Mouse (Mus musculus) liver, embryonic 15.5 days (tissue): ENCODE data around the gene Vmo1. TPM values are rescaled to one million over a fixed set of nuclear protein-coding genes. Genes with fewer than 3 reads are reported as not detected.
"Not testable (repeated sequence)": the region's sequence is repeated elsewhere in the genome, so short reads cannot be mapped to it uniquely, and the experiment has no call there.

Source experiments
- ATAC-seq: fragments of 200-750 bp; cut with Nextera tagmentation; 2 replicates; pipeline ENCODE4 v1.8.0; 2017; ENCODE audit warnings: moderate number of reproducible peaks, mild to moderate bottlenecking, moderate library complexity; ENCODE audit not compliant: insufficient read depth
- H3K27ac ChIP-seq: fragments of 300-500 bp; sonication (generic); replicated peaks from 2 replicates; pipeline ENCODE4 v1.5.1; 2015; ENCODE audit warnings: mild to moderate bottlenecking, inconsistent platforms
- H3K27me3 ChIP-seq: fragments of 300-500 bp; sonication (generic); 2 replicates; pipeline ENCODE4 v1.6.1; 2015; ENCODE audit warnings: mild to moderate bottlenecking, inconsistent platforms
- H3K36me3 ChIP-seq: fragments of 300-500 bp; sonication (generic); replicated peaks from 2 replicates; pipeline ENCODE4 v1.6.1; 2015; ENCODE audit warnings: moderate library complexity, mild to moderate bottlenecking, inconsistent platforms
- H3K4me1 ChIP-seq: fragments of 300-500 bp; sonication (generic); replicated peaks from 2 replicates; pipeline ENCODE4 v1.6.1; 2015; ENCODE audit warnings: inconsistent platforms
- H3K4me2 ChIP-seq: fragments of 300-500 bp; sonication (generic); 2 replicates; pipeline ENCODE4 v1.6.1; 2015; ENCODE audit warnings: moderate library complexity, mild to moderate bottlenecking, inconsistent platforms
- H3K4me3 ChIP-seq: fragments of 300-500 bp; sonication (generic); replicated peaks from 2 replicates; pipeline ENCODE4 v1.5.1; 2015; ENCODE audit warnings: mild to moderate bottlenecking, inconsistent platforms
- H3K9ac ChIP-seq: fragments of 300-500 bp; sonication (generic); 2 replicates; pipeline ENCODE4 v1.6.1; 2015; ENCODE audit warnings: moderate library complexity, mild to moderate bottlenecking, inconsistent platforms
- H3K9me3 ChIP-seq: fragments of 300-500 bp; sonication (generic); replicated peaks from 2 replicates; pipeline ENCODE4 v1.6.1; 2016; ENCODE audit warnings: inconsistent platforms
- WGBS: fragments of 180-500 bp; shearing (Covaris S2); methylation state at CpG from one replicate; pipeline ENCODE4 v1.1.7; 2015; ENCODE audit warnings: mixed read lengths; ENCODE audit not compliant: insufficient replicate concordance; 5-methylcytosine and 5-hydroxymethylcytosine counted together
- polyA plus RNA-seq: library from polyadenylated mRNA; unstranded; fragments of >200 nt; fragmentation: Nextera tagmentation; extraction: Ambion mirVana; gene quantifications from 2 replicates; pipeline ENCODE4 v1.2.1, GENCODE M21; 2015

Vmo1 gene
- polyA plus RNA-seq, 1 experiment from 2014 or later = 0.31 TPM

- Histone ChIP-seq H3K4me3 (no peak within 1 kb of the TSS), H3K27ac (no peak within 1 kb of the TSS), H3K4me2 (no peak within 1 kb of the TSS), H3K4me1 (peaks cover 27% of the 10 kb centered on the region), H3K9ac (no peak within 1 kb of the TSS), H3K27me3 (peaks cover 24% of the 10 kb centered on the region; the same call in 1 of the 2 replicates), H3K9me3 (no peaks in the 10 kb centered on the region), H3K36me3 (no peaks in the 10 kb centered on the region)
- WGBS = 27% methylated on average over 9 of the region's 9 CpGs
- ATAC-seq = no peak
Observed at GRCm38 (mm10) chr11:70504970-70505369, 9.4 kb downstream of the Vmo1 start, which contains the start of gene Tm4sf5. Tm4sf5 (plus strand) TSS chr11:70505244.

DNA sequence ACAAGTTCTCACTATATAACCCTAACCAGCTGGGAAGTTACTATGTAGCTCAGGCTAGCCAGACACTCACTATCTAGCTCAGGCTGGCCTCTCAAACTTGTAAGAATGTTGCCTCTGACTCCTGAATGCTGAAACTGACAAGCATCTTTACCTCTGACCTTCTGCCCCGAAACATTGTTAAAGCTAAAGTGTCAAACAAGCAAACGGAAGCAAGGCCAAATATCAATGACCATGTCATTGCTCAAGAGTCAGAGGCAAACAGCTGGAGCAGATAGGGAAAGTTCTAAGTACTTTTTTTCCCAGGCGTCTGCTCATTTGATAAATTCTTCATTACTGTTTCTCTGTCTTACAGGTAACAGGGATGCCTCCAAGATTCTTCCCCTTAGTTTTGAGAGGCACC is 12.4 kb downstream of the Vmo1 start:
- no peaks in the 10 kb centered on the region for H3K9me3 ChIP-seq
- WGBS = 40% methylated on average over 3 of the region's 3 CpGs
- H3K9ac ChIP-seq = no peak overlapping the region
- H3K36me3 ChIP-seq = no peaks in the 10 kb centered on the region
- H3K27ac ChIP-seq = no peak overlapping the region
- no peak for ATAC-seq
- no peak overlapping the region for H3K4me3 ChIP-seq
- H3K27me3 ChIP-seq = 0 out of 2 replicates have a peak, but pooled peaks cover 4% of the 10 kb centered on the region
- no peak overlapping the region for H3K4me2 ChIP-seq
- H3K4me1 ChIP-seq = peaks cover 24% of the 10 kb centered on the region

DNA sequence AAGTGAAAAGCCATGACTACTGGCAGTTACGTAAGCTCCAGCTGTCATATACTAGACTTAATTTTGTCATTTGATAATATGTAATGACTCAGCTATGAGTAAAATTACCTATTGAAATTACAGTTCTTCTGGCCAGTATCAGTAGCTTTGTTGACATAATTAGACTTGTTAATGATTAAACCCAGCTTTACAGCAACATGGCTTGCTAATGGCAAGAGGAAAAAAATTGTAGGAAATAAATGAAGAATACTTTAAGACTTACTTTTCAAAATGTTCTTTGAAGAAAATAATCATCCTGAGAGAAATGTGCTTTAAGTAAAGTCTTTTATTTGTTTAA is 14.0 kb downstream of the Vmo1 start:
- H3K27ac ChIP-seq = no peak overlapping the region
- WGBS = 68% methylated on average over 1 of the region's 1 CpGs
- H3K9ac ChIP-seq = no peak overlapping the region
- H3K4me2 ChIP-seq = no peak overlapping the region
- no peaks in the 10 kb centered on the region for H3K36me3 ChIP-seq
- H3K9me3 ChIP-seq = no peaks in the 10 kb centered on the region
- no peak overlapping the region for H3K4me3 ChIP-seq
- no peak for ATAC-seq
- H3K27me3 ChIP-seq = 0 out of 2 replicates have a peak, but pooled peaks cover 4% of the 10 kb centered on the region
- peaks cover 20% of the 10 kb centered on the region for H3K4me1 ChIP-seq

- H3K27ac ChIP-seq = no peak overlapping the region
- no peak overlapping the region for H3K4me3 ChIP-seq
- no peak overlapping the region for H3K9ac ChIP-seq
- peaks cover 14% of the 10 kb centered on the region for H3K4me1 ChIP-seq
- no peak for ATAC-seq
- WGBS = 52% methylated on average over 14 of the region's 14 CpGs
- H3K36me3 ChIP-seq = no peaks in the 10 kb centered on the region
- no peak overlapping the region for H3K4me2 ChIP-seq
- no peaks in the 10 kb centered on the region for H3K9me3 ChIP-seq
- H3K27me3 ChIP-seq = 0 out of 2 replicates have a peak, but pooled peaks cover 4% of the 10 kb centered on the region
Observed at GRCm38 (mm10) chr11:70499566-70500475, 14.6 kb downstream of the Vmo1 start.

DNA sequence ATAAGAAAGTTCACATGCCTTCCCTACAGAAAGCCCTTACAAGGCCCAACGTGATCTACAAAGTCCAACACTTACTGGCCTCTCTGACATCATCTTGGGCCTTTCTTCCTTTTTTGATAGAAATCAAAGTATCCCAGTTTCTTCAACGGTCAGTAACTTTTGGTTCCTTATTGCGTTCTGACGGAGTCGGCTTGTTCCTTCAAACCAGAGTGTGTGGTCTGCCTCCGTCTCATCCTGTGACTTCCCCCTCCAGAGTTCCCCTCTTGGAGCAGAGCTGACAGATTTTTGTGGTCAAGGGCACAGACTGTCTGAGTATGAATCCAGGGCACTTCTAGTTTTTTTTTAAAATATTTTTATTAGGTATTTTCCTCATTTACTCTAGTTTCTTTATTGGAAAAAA is 24.7 kb downstream of the Vmo1 start:
- ATAC-seq = no peak

GRCm38 (mm10) chr11:70489138-70489537 is 25.3 kb downstream of the Vmo1 start:
- Histone ChIP-seq H3K4me1 (no peaks in the 10 kb centered on the region), H3K4me2 (no peak overlapping the region), H3K27ac (no peak overlapping the region), H3K4me3 (no peak overlapping the region), H3K9ac (no peak overlapping the region), H3K27me3 (no peaks in the 10 kb centered on the region), H3K36me3 (no peaks in the 10 kb centered on the region), H3K9me3 (no peaks in the 10 kb centered on the region)
- 55% methylated on average over 3 of the region's 3 CpGs for WGBS
- no peak for ATAC-seq

More for the DNA sequence above, 24.7 kb downstream of the Vmo1 start:
- H3K27me3 ChIP-seq = no peaks in the 10 kb centered on the region
- no peak overlapping the region for H3K4me2 ChIP-seq
- no peak overlapping the region for H3K4me3 ChIP-seq
- H3K9me3 ChIP-seq = no peaks in the 10 kb centered on the region
- 19% methylated on average over 6 of the region's 6 CpGs for WGBS
- H3K9ac ChIP-seq = no peak overlapping the region
- no peaks in the 10 kb centered on the region for H3K4me1 ChIP-seq
- H3K27ac ChIP-seq = no peak overlapping the region
- H3K36me3 ChIP-seq = no peaks in the 10 kb centered on the region

DNA sequence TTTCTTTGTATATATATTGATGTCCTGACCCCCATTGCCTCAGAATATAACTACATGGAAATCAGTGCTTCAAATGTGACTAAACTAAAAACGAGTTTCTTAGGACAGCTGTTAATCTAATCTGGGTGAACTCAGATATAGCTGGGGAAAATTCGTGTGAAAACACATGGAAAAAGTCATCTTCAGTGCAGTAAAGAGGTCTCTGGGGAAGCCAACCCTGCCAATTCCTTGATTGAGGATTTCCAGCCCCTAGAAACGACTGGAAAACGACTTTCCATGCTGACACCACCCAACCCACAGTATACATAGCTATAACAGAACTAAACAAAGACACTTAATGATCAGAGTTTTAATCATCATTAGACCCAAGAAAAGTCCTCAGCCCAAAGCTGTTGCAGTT is 26.6 kb downstream of the Vmo1 start:
- H3K27me3 ChIP-seq = no peaks in the 10 kb centered on the region
- H3K4me1 ChIP-seq = no peaks in the 10 kb centered on the region
- no peak overlapping the region for H3K27ac ChIP-seq
- H3K9me3 ChIP-seq = no peaks in the 10 kb centered on the region
- H3K9ac ChIP-seq = no peak overlapping the region
- H3K4me3 ChIP-seq = no peak overlapping the region
- WGBS = 33% methylated on average over 4 of the region's 4 CpGs
- ATAC-seq = no peak
- no peak overlapping the region for H3K4me2 ChIP-seq
- no peaks in the 10 kb centered on the region for H3K36me3 ChIP-seq

- no peak for ATAC-seq
- no peaks in the 10 kb centered on the region for H3K36me3 ChIP-seq
- H3K4me1 ChIP-seq = no peaks in the 10 kb centered on the region
- H3K4me2 ChIP-seq = no peak overlapping the region
- no peak overlapping the region for H3K9ac ChIP-seq
- WGBS = 35% methylated on average over 2 of the region's 2 CpGs
- no peaks in the 10 kb centered on the region for H3K9me3 ChIP-seq
- H3K27me3 ChIP-seq = no peaks in the 10 kb centered on the region
- H3K27ac ChIP-seq = no peak overlapping the region
- no peak overlapping the region for H3K4me3 ChIP-seq
Observed at GRCm38 (mm10) chr11:70485498-70485897, 28.9 kb downstream of the Vmo1 start.

GRCm38 (mm10) chr11:70474872-70475534 is 39.4 kb downstream of the Vmo1 start:
- H3K4me2 ChIP-seq = no peak overlapping the region

DNA sequence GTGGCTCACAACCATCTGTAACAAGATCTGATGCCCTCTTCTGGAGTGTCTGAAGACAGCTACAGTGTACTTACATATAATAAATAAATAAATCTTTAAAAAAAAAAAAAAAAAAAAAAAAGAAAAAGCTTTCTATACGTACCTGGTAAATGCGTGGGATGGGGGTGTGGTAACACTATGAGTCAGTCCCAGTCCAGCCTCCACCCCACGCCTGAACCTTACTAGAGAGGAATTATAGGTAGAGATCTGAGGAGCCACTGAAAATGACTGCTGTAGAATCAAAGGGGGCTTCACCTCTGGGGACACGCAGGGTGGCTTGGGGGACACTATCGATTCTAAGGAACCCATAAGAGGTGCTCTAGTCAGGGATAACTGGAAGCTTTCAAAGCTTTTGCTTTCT is 41.1 kb downstream of the Vmo1 start:
- not testable (repeated sequence) for H3K4me2 ChIP-seq, ATAC-seq, H3K27ac ChIP-seq, H3K4me1 ChIP-seq, H3K9ac ChIP-seq, H3K36me3 ChIP-seq, H3K27me3 ChIP-seq, H3K9me3 ChIP-seq, H3K4me3 ChIP-seq
- WGBS = 63% methylated on average over 5 of the region's 5 CpGs

More at GRCm38 (mm10) chr11:70474872-70475534, 39.4 kb downstream of the Vmo1 start:
- Histone ChIP-seq H3K27ac (no peak overlapping the region), H3K36me3 (no peaks in the 10 kb centered on the region), H3K9ac (no peak overlapping the region), H3K9me3 (no peaks in the 10 kb centered on the region), H3K4me1 (0 out of 2 replicates have a peak, but pooled peaks cover 2% of the 10 kb centered on the region), H3K27me3 (0 out of 2 replicates have a peak, but pooled peaks cover 3% of the 10 kb centered on the region), H3K4me3 (no peak overlapping the region)
- WGBS = 59% methylated on average over 12 of the region's 12 CpGs
- ATAC-seq = no peak

DNA sequence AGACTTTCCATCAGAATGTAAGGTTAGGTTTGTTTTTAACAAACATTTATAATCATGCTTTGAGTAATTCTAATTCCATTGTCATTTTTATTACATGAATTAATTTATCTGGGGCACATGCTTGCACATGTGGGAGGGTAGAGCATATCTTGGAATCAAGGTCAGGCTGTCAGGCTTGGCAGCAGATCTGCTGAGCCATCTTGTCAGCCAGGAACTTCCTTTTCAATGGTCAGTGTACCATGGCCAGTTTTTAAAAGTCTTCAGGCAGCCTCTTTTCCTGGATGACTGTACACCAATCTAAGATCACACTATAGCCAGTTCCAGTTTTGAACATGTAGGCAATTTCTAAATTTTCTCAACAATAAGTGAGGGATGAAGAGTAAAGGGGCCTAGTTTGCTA is 41.7 kb downstream of the Vmo1 start:
- no peak for ATAC-seq

More for the DNA sequence above, 41.7 kb downstream of the Vmo1 start:
- H3K27ac ChIP-seq = no peak overlapping the region
- no peak overlapping the region for H3K4me2 ChIP-seq
- H3K4me3 ChIP-seq = no peak overlapping the region
- H3K9me3 ChIP-seq = no peaks in the 10 kb centered on the region
- no peaks in the 10 kb centered on the region for H3K36me3 ChIP-seq
- H3K27me3 ChIP-seq = peaks cover 2% of the 10 kb centered on the region; the same call in 1 of the 2 replicates
- H3K9ac ChIP-seq = no peak overlapping the region
- H3K4me1 ChIP-seq = 0 out of 2 replicates have a peak, but pooled peaks cover 2% of the 10 kb centered on the region
